Mouse (Mus musculus) ES-Bruce4 (cell line): ENCODE measurements around the gene Yaf2. TPM values are rescaled to one million over a fixed set of nuclear protein-coding genes. Genes with fewer than 3 reads are reported as not detected.
A peak's percentile ranks its signal among the peaks of the same experiment; 100 is the strongest.
"Not testable (repeated sequence)": the region's sequence is repeated elsewhere in the genome, so short reads cannot be mapped to it uniquely, and the experiment has no call there.

Experiments
- H3K27ac ChIP-seq: 2 replicates; pipeline ENCODE4 v1.5.1; 2012; ENCODE audit warnings: low read length, inconsistent platforms; ENCODE audit not compliant: insufficient read depth
- H3K27me3 ChIP-seq: 2 replicates; pipeline ENCODE4 v1.6.1; 2012; ENCODE audit warnings: mild to moderate bottlenecking, low read length, inconsistent platforms; ENCODE audit not compliant: control insufficient read depth, poor library complexity, insufficient read depth, severe bottlenecking
- H3K36me3 ChIP-seq: 2 replicates; pipeline ENCODE4 v1.6.1; 2012; ENCODE audit warnings: inconsistent platforms, mild to moderate bottlenecking, low read length, moderate library complexity; ENCODE audit not compliant: control insufficient read depth, poor library complexity, insufficient read depth, severe bottlenecking
- H3K4me1 ChIP-seq: one replicate; pipeline ENCODE4 v1.8.1; 2011; ENCODE audit warnings: low read length; ENCODE audit not compliant: control insufficient read depth, insufficient read depth
- H3K4me3 ChIP-seq: 2 replicates; pipeline ENCODE4 v1.5.1; 2011; ENCODE audit warnings: low read depth, mild to moderate bottlenecking, low read length
- H3K9ac ChIP-seq: 2 replicates; pipeline ENCODE4 v1.6.1; 2012; ENCODE audit warnings: low read depth, mild to moderate bottlenecking, inconsistent platforms; ENCODE audit not compliant: poor library complexity, severe bottlenecking
- H3K9me3 ChIP-seq: replicated peaks from 2 replicates; pipeline ENCODE4 v1.6.1; 2012; ENCODE audit warnings: mild to moderate bottlenecking, low read length, inconsistent platforms; ENCODE audit not compliant: control insufficient read depth, poor library complexity, insufficient read depth, severe bottlenecking
- CTCF ChIP-seq: IDR thresholded peaks from one replicate; pipeline ENCODE4 v1.8.1; 2011; ENCODE audit warnings: low read depth, low read length
- EP300 ChIP-seq: IDR thresholded peaks from 2 replicates; pipeline ENCODE4 v1.6.1; 2011; ENCODE audit warnings: low read depth, low read length; ENCODE audit not compliant: insufficient read depth
- POLR2A ChIP-seq: IDR thresholded peaks from one replicate; pipeline ENCODE4 v1.8.1; 2011; ENCODE audit warnings: low read length; ENCODE audit not compliant: insufficient read depth
- polyA plus RNA-seq: library from polyadenylated mRNA; stranded (reverse); fragments of >200 nt; gene quantifications from 2 replicates; pipeline ENCODE4 v1.2.4, GENCODE M21; 2011; ENCODE audit warnings: low read depth; ENCODE audit not compliant: missing spikeins, insufficient read depth, insufficient read length

Yaf2 gene
- polyA plus RNA-seq, 1 experiment = 22.5 TPM

- TF ChIP-seq CTCF (no peak), POLR2A (no peak), EP300 (no peak)
- Histone ChIP-seq H3K27ac (no peak overlapping the region), H3K36me3 (peaks cover 7% of the 10 kb centered on the region; the same call in 1 of the 2 replicates)
These were observed 83.6 kb downstream of the Yaf2 start for GRCm38 (mm10) chr15:93253172-93253571.

GRCm38 (mm10) chr15:93252396-93252795, 84.3 kb downstream of the Yaf2 start:
- Histone ChIP-seq H3K27me3 (no peaks in the 10 kb centered on the region), H3K9ac (no peak overlapping the region), H3K9me3 (no peaks in the 10 kb centered on the region), H3K4me1 (no peaks in the 10 kb centered on the region), H3K27ac (no peak overlapping the region), H3K4me3 (no peak overlapping the region), H3K36me3 (peaks cover 8% of the 10 kb centered on the region)
- TF ChIP-seq POLR2A (no peak), EP300 (no peak), CTCF (no peak)

More at GRCm38 (mm10) chr15:93253172-93253571, 83.6 kb downstream of the Yaf2 start:
- Histone ChIP-seq H3K4me3 (no peak overlapping the region), H3K27me3 (no peaks in the 10 kb centered on the region), H3K4me1 (no peaks in the 10 kb centered on the region), H3K9ac (no peak overlapping the region), H3K9me3 (no peaks in the 10 kb centered on the region)

- Histone ChIP-seq H3K9ac (no peak overlapping the region), H3K4me3 (no peak overlapping the region), H3K4me1 (no peaks in the 10 kb centered on the region), H3K27ac (no peak overlapping the region), H3K27me3 (no peaks in the 10 kb centered on the region), H3K36me3 (peaks cover 11% of the 10 kb centered on the region), H3K9me3 (no peaks in the 10 kb centered on the region)
- no peak for TF ChIP-seq EP300
- peak; percentile 26 for TF ChIP-seq CTCF
- TF ChIP-seq POLR2A = no peak
These were observed 85.0 kb downstream of the Yaf2 start for GRCm38 (mm10) chr15:93251553-93252250.

GRCm38 (mm10) chr15:93243202-93243601, 93.5 kb downstream of the Yaf2 start:
- H3K36me3 ChIP-seq = peaks cover 19% of the 10 kb centered on the region

GRCm38 (mm10) chr15:93236456-93236855, 100.3 kb downstream of the Yaf2 start:
- H3K27ac ChIP-seq, H3K9me3 ChIP-seq, H3K27me3 ChIP-seq, H3K4me1 ChIP-seq, H3K9ac ChIP-seq, H3K36me3 ChIP-seq, H3K4me3 ChIP-seq: not testable (repeated sequence)

More at GRCm38 (mm10) chr15:93243202-93243601, 93.5 kb downstream of the Yaf2 start:
- TF ChIP-seq EP300 (no peak), CTCF (no peak), POLR2A (no peak)
- Histone ChIP-seq H3K9me3 (no peaks in the 10 kb centered on the region), H3K27ac (no peak overlapping the region), H3K4me1 (no peaks in the 10 kb centered on the region), H3K9ac (no peak overlapping the region), H3K27me3 (no peaks in the 10 kb centered on the region), H3K4me3 (no peak overlapping the region)

Other genes starting within 250 kb of the Yaf2 start
- 35.7 and 39.1 TPM in 2 replicates for gene Gxylt1, start 61.8 kb downstream of the Yaf2 start, polyA plus RNA-seq
- gene Zcrb1, start 61.4 kb upstream of the Yaf2 start, polyA plus RNA-seq = 91.6 and 109 TPM in 2 replicates
- 62.3 and 65.8 TPM in 2 replicates for gene Pphln1, start 61.4 kb upstream of the Yaf2 start, polyA plus RNA-seq